ENCODE assay signal across 27 mouse cellular contexts in the genomic region with DNA sequence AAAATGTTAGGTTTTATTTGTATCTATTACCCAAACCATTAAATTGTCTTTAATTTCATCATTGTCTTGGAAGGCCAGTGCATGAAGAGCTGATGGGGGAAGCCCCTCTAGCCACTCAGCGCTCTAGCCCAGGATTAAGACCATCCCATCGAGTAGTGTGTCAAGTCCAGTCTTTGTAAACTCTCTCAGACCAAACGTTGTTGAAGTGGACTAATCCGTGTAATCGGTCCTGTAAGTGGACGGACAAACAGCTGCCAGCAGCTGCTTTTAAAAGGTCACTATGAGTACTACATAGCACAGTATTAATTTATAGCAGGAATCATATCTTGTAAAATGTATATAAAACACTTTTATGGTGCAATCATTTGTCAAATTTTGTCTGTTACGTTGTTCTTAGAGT. TPM values are rescaled to one million over a fixed set of nuclear protein-coding genes. Genes with fewer than 3 reads are reported as not detected.
DNase-seq lines count a peak whose midpoint lies in the region; ATAC-seq and TF ChIP-seq lines count a peak whose summit lies in the region.
"Had no signal": no experiment of that assay in that cellular context is flagged by ENCODE, and none has a peak within 500 bp of the region (broad histone marks: within the 10 kb centered on the region; RNA-seq: fewer than 3 reads in every experiment).

No protein-coding gene starts in this region.

- no peak overlapping the region for H3K27ac ChIP-seq in heart, embryonic 10.5 days
- no peak overlapping the region for H3K27ac ChIP-seq in lung, postnatal 0 days (ENCODE audit: low read length)
- H3K27ac ChIP-seq in stomach, postnatal 0 days (replicated peaks), result no peak overlapping the region
- H3K27ac ChIP-seq: embryonic facial prominence, embryonic 13.5 days; heart, embryonic 13.5 days; hindbrain, postnatal 0 days; midbrain, embryonic 10.5 days; neural tube, embryonic 13.5 days had no signal

- no peak overlapping the region for H3K4me3 ChIP-seq in heart, embryonic 10.5 days
- no peak overlapping the region for H3K4me3 ChIP-seq in lung, postnatal 0 days (ENCODE audit: low read depth, low read length)
- H3K4me3 ChIP-seq in stomach, postnatal 0 days (ENCODE audit: low read depth, low read length), result no peak overlapping the region
- H3K4me3 ChIP-seq: embryonic facial prominence, embryonic 13.5 days; heart, embryonic 13.5 days; midbrain, embryonic 10.5 days; myocyte; neural tube, embryonic 13.5 days had no signal

- no peak for TF ChIP-seq CTCF in lung, postnatal 0 days (IDR thresholded peaks at IDR 0.05)
- TF ChIP-seq CTCF in stomach, postnatal 0 days (IDR thresholded peaks at IDR 0.05; ENCODE audit: low read depth), result no peak

- H3K4me2 ChIP-seq in lung, postnatal 0 days (replicated peaks; ENCODE audit: low read depth, low read length), result no peak overlapping the region
- no peak overlapping the region for H3K4me2 ChIP-seq in stomach, postnatal 0 days (replicated peaks; ENCODE audit: low read depth)
- H3K4me2 ChIP-seq: embryonic facial prominence, embryonic 13.5 days; heart, embryonic 13.5 days; neural tube, embryonic 13.5 days had no signal

- 0 out of 2 replicates have a peak, but pooled peaks have one; percentile 32 for TF ChIP-seq EP300 in lung, postnatal 0 days (IDR thresholded peaks at IDR 0.05)
- no peak for TF ChIP-seq EP300 in stomach, postnatal 0 days (optimal IDR thresholded peaks at IDR 0.05)

- 84% methylated on average over 7 of the region's 7 CpGs for WGBS in heart, embryonic 10.5 days
- 43% methylated on average over 7 of the region's 7 CpGs for WGBS in lung, postnatal 0 days
- 34% methylated on average over 7 of the region's 7 CpGs for WGBS in stomach, postnatal 0 days

- H3K9me3 ChIP-seq in heart, embryonic 10.5 days, result no peaks in the 10 kb centered on the region
- no peaks in the 10 kb centered on the region for H3K9me3 ChIP-seq in lung, postnatal 0 days (ENCODE audit: low read length)
- no peaks in the 10 kb centered on the region for H3K9me3 ChIP-seq in stomach, postnatal 0 days (ENCODE audit: control insufficient read depth, low read length)
- H3K9me3 ChIP-seq: embryonic facial prominence, embryonic 13.5 days; heart, embryonic 13.5 days; midbrain, embryonic 10.5 days; neural tube, embryonic 13.5 days had no signal

- H3K4me1 ChIP-seq in heart, embryonic 10.5 days, result no peaks in the 10 kb centered on the region
- no peaks in the 10 kb centered on the region; the same call in 1 of the 2 replicates for H3K4me1 ChIP-seq in lung, postnatal 0 days (ENCODE audit: insufficient read depth, low read depth, low read length)
- no peaks in the 10 kb centered on the region for H3K4me1 ChIP-seq in stomach, postnatal 0 days (replicated peaks; ENCODE audit: control insufficient read depth, insufficient read depth)
- H3K4me1 ChIP-seq: embryonic facial prominence, embryonic 13.5 days; midbrain, embryonic 10.5 days; neural tube, embryonic 13.5 days had no signal

- H3K9ac ChIP-seq in lung, postnatal 0 days (replicated peaks; ENCODE audit: low read depth), result no peak overlapping the region
- H3K9ac ChIP-seq in stomach, postnatal 0 days (ENCODE audit: low read length), result no peak overlapping the region
- H3K9ac ChIP-seq: embryonic facial prominence, embryonic 13.5 days; heart, embryonic 13.5 days; neural tube, embryonic 13.5 days had no signal

- DNase-seq in heart, adult 11 months, result peak; percentile 81
- DNase-seq in heart, embryonic 10.5 days (ENCODE audit: low spot score), result no peak
- peak; percentile 37 for DNase-seq in kidney, postnatal 14 days
- no peak for DNase-seq in kidney, adult 8-10 months
- DNase-seq in lung, postnatal 0 days (ENCODE audit: low spot score), result peak; percentile 86
- DNase-seq in lung, postnatal 36 days, result no peak
- DNase-seq in stomach, postnatal 0 days (ENCODE audit: low spot score), result no peak
- no peak for DNase-seq in spleen, postnatal 36 days (ENCODE audit: low spot score in 2 of 2)
- DNase-seq: adrenal gland, postnatal 14 days; cerebellum, adult 8-10 months; cerebellum, postnatal 36 days; embryo, embryonic 11 days; gastrocnemius, postnatal 14 days; heart, adult 18-20 months; heart, postnatal 14 days; right cerebral cortex, adult 18-20 months; right cerebral cortex, postnatal 4 days; thymus, postnatal 25 days had no signal

- ATAC-seq in lung, postnatal 0 days, result peak; percentile 90
- peak; percentile 72; the same call in 1 of the 2 replicates for ATAC-seq in stomach, postnatal 0 days (ENCODE audit: low FRiP score, low TSS enrichment)
- ATAC-seq: forebrain, embryonic 16.5 days; hindbrain, postnatal 0 days; midbrain, embryonic 16.5 days had no signal

- no peaks in the 10 kb centered on the region for H3K27me3 ChIP-seq in heart, embryonic 10.5 days (ENCODE audit: insufficient read depth, poor library complexity, severe bottlenecking)
- H3K27me3 ChIP-seq in lung, postnatal 0 days (replicated peaks; ENCODE audit: insufficient read depth, low read length), result no peaks in the 10 kb centered on the region
- no peaks in the 10 kb centered on the region for H3K27me3 ChIP-seq in stomach, postnatal 0 days (ENCODE audit: control insufficient read depth, insufficient read depth, low read length)
- H3K27me3 ChIP-seq: embryonic facial prominence, embryonic 13.5 days; heart, embryonic 13.5 days; neural tube, embryonic 13.5 days had no signal

- peaks cover 12% of the 10 kb centered on the region; the same call in 1 of the 2 replicates for H3K36me3 ChIP-seq in heart, embryonic 10.5 days
- no peaks in the 10 kb centered on the region for H3K36me3 ChIP-seq in lung, postnatal 0 days (ENCODE audit: insufficient read depth, low read length)
- H3K36me3 ChIP-seq in stomach, postnatal 0 days (ENCODE audit: control insufficient read depth, insufficient read depth, low read length), result no peaks in the 10 kb centered on the region

RNA-seq across cellular contexts. Expression of gene Vwa3a, which starts 6.2 kb away (rescaled TPM):
- polyA plus RNA-seq in heart, embryonic 10.5 days (2016; fragmentation: Nextera tagmentation; extraction: Ambion mirVana), result 0.39 and 0.60 TPM in 2 replicates
- 2.4 and 3.3 TPM in 2 replicates for polyA plus RNA-seq in lung, postnatal 0 days (2015; fragmentation: Nextera tagmentation; extraction: Ambion mirVana)
- 0.21 and 0.29 TPM in 2 replicates for polyA plus RNA-seq in stomach, postnatal 0 days (2015; fragmentation: Nextera tagmentation; extraction: Ambion mirVana)
- polyA plus RNA-seq: liver, adult 2 months had no signal

RNA-seq across cellular contexts. Expression of gene Mosmo, which starts 55.5 kb away (rescaled TPM):
- polyA plus RNA-seq in heart, embryonic 10.5 days (2016; fragmentation: Nextera tagmentation; extraction: Ambion mirVana), result 11.5 and 12.5 TPM in 2 replicates
- 13.1 and 13.2 TPM in 2 replicates for polyA plus RNA-seq in lung, postnatal 0 days (2015; fragmentation: Nextera tagmentation; extraction: Ambion mirVana)
- polyA plus RNA-seq in stomach, postnatal 0 days (2015; fragmentation: Nextera tagmentation; extraction: Ambion mirVana), result 6.9 and 7.0 TPM in 2 replicates

Comparison
In these comparisons a context has a peak if more than half of its experiments do, and no peak if none do; other contexts are left out.
1. DNase-seq: peak in heart, adult 11 months (single experiment), kidney, postnatal 14 days (single experiment) and lung, postnatal 0 days (single experiment); none in heart, embryonic 10.5 days (single experiment), kidney, adult 8-10 months (0 of 2), lung, postnatal 36 days (single experiment), stomach, postnatal 0 days (single experiment) and spleen, postnatal 36 days (0 of 2).